Comparison of ENCODE assay signal across 11 mouse cellular contexts in the genomic region with DNA sequence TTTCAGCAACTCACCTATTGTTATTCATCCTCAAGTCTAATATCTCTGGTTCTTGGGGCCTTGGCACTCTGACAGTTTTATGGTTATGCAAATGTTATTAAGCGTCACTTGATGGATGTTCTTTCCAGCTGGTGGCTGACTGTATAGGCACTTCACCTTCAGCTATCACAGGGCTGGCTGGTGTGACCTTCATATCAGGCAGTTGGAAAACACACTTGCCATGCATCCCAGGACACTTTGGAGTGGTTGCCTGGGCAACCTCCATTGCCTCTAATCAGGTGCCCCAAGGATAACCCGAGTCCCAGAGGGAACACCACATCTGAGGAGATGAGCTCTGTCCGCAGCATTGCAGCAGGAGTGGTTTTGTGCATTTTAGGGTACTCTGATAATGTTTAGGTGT. TPM values are rescaled to one million over a fixed set of nuclear protein-coding genes. Genes with fewer than 3 reads are reported as not detected.
DNase-seq lines count a peak whose midpoint lies in the region; ATAC-seq lines count a peak whose summit lies in the region.
"Had no signal": no experiment of that assay in that cellular context is flagged by ENCODE, and none has a peak within 500 bp of the region (broad histone marks: within the 10 kb centered on the region; RNA-seq: fewer than 3 reads in every experiment).

No protein-coding gene starts in this region.

- H3K4me2 ChIP-seq in hindbrain, embryonic 15.5 days, result no peak overlapping the region
- H3K4me2 ChIP-seq in neural tube, embryonic 14.5 days (ENCODE audit: low read depth, low read length), result no peak overlapping the region
- H3K4me2 ChIP-seq: liver, embryonic 15.5 days had no signal

- H3K27ac ChIP-seq in hindbrain, embryonic 15.5 days (replicated peaks), result 0 out of 2 replicates have a peak overlapping the region, but pooled peaks have one; percentile 13
- H3K27ac ChIP-seq in neural tube, embryonic 14.5 days (ENCODE audit: low read depth, low read length), result peak overlapping the region; percentile 55
- H3K27ac ChIP-seq: liver, embryonic 15.5 days had no signal

- H3K27me3 ChIP-seq in hindbrain, embryonic 15.5 days, result no peaks in the 10 kb centered on the region
- no peaks in the 10 kb centered on the region for H3K27me3 ChIP-seq in neural tube, embryonic 14.5 days (ENCODE audit: control insufficient read depth, insufficient read depth, low read length)
- H3K27me3 ChIP-seq: liver, embryonic 15.5 days had no signal

- no peak overlapping the region for H3K4me3 ChIP-seq in hindbrain, embryonic 15.5 days
- no peak overlapping the region for H3K4me3 ChIP-seq in neural tube, embryonic 14.5 days (ENCODE audit: low read depth, low read length)
- H3K4me3 ChIP-seq: erythroblast, embryonic 14.5 days; liver, embryonic 15.5 days had no signal

- 28% methylated on average over 3 of the region's 3 CpGs for WGBS in hindbrain, embryonic 15.5 days
- WGBS in neural tube, embryonic 14.5 days, result 14% methylated on average over 3 of the region's 3 CpGs

- no peaks in the 10 kb centered on the region for H3K9me3 ChIP-seq in hindbrain, embryonic 15.5 days
- H3K9me3 ChIP-seq in neural tube, embryonic 14.5 days (ENCODE audit: control insufficient read depth, low read length), result no peaks in the 10 kb centered on the region
- H3K9me3 ChIP-seq: liver, embryonic 15.5 days had no signal

- peaks cover 42% of the 10 kb centered on the region for H3K4me1 ChIP-seq in hindbrain, embryonic 15.5 days (replicated peaks)
- H3K4me1 ChIP-seq in neural tube, embryonic 14.5 days (ENCODE audit: control insufficient read depth, insufficient read depth, low read length), result peaks cover 27% of the 10 kb centered on the region
- H3K4me1 ChIP-seq: liver, embryonic 15.5 days had no signal

- no peaks in the 10 kb centered on the region for H3K36me3 ChIP-seq in hindbrain, embryonic 15.5 days
- no peaks in the 10 kb centered on the region for H3K36me3 ChIP-seq in neural tube, embryonic 14.5 days (ENCODE audit: control insufficient read depth, insufficient read depth, low read length)
- H3K36me3 ChIP-seq: liver, embryonic 15.5 days had no signal

- intact Hi-C loops in gastrocnemius, postnatal 14 days (cut with DNase I; ENCODE audit: low total_unique reads), result no loop called here

- H3K9ac ChIP-seq in hindbrain, embryonic 15.5 days, result no peak overlapping the region
- H3K9ac ChIP-seq in neural tube, embryonic 14.5 days (replicated peaks; ENCODE audit: low read depth, low read length), result no peak overlapping the region
- H3K9ac ChIP-seq: liver, embryonic 15.5 days had no signal

- peak; percentile 8 to 37 for DNase-seq in lung, adult 18-20 months
- no peak for DNase-seq in lung, postnatal 4 days
- peak; percentile 21 to 47 for DNase-seq in heart, adult 18-20 months
- DNase-seq in gastrocnemius, postnatal 14 days, result no peak
- no peak for DNase-seq in cerebellum, adult 11-12 months
- no peak for DNase-seq in right cerebral cortex, postnatal 4 days
- DNase-seq: thymus, postnatal 14 days had no signal

- 0 out of 2 replicates have a peak, but pooled peaks have one; percentile 56 for ATAC-seq in hindbrain, embryonic 15.5 days (ENCODE audit: low FRiP score, low read depth)
- peak; percentile 85 for ATAC-seq in neural tube, embryonic 14.5 days (ENCODE audit: low read depth)

RNA-seq across cellular contexts. Expression of gene Osbpl6, which starts 35.8 kb away (rescaled TPM):
- total RNA-seq in heart, adult 18-20 months (2021), result 10 to 100 TPM; 15.5 to 16.8 TPM
- polyA plus RNA-seq in hindbrain, embryonic 15.5 days (2015; fragmentation: Nextera tagmentation; extraction: Ambion mirVana), result 27.2 and 28.0 TPM in 2 replicates
- 42.5 and 49.4 TPM in 2 replicates for polyA plus RNA-seq in neural tube, embryonic 14.5 days (2014; fragmentation: Nextera tagmentation; extraction: Ambion mirVana)
- total RNA-seq in gastrocnemius, postnatal 14 days (2021), result 10 to 100 TPM; 16.1 to 20.3 TPM
- polyA plus RNA-seq: erythroblast, embryonic 14.5 days had no signal

Comparison
In these comparisons a context has a peak if more than half of its experiments do, and no peak if none do; other contexts are left out.
1. DNase-seq: peak in lung, adult 18-20 months (2 of 2) and heart, adult 18-20 months (2 of 2); none in lung, postnatal 4 days (0 of 2), gastrocnemius, postnatal 14 days (single experiment), cerebellum, adult 11-12 months (single experiment) and right cerebral cortex, postnatal 4 days (single experiment).